Comparison of ENCODE assay signal across 7 mouse cellular contexts in genomic region chr4:116993672-116994621, GRCm38 (mm10). TPM values are rescaled to one million over a fixed set of nuclear protein-coding genes. Genes with fewer than 3 reads are reported as not detected.
DNase-seq lines count a peak whose midpoint lies in the region; ATAC-seq lines count a peak whose summit lies in the region.

Gene Urod (minus strand): TSS chr4:116994413.

- H3K4me1 ChIP-seq in embryonic facial prominence, embryonic 10.5 days: peaks cover 33% of the 10 kb centered on the region
- peaks cover 31% of the 10 kb centered on the region for H3K4me1 ChIP-seq in limb, embryonic 10.5 days
- peaks cover 30% of the 10 kb centered on the region for H3K4me1 ChIP-seq in midbrain, embryonic 13.5 days (replicated peaks)

- peak within 1 kb of the TSS; percentile 96 for H3K9ac ChIP-seq in midbrain, embryonic 13.5 days (replicated peaks)

- peak within 1 kb of the TSS; percentile 99 for H3K4me2 ChIP-seq in midbrain, embryonic 13.5 days (replicated peaks)

- no peaks in the 10 kb centered on the region for H3K9me3 ChIP-seq in embryonic facial prominence, embryonic 10.5 days
- H3K9me3 ChIP-seq in limb, embryonic 10.5 days (replicated peaks): no peaks in the 10 kb centered on the region
- H3K9me3 ChIP-seq in midbrain, embryonic 13.5 days: no peaks in the 10 kb centered on the region

- H3K36me3 ChIP-seq in embryonic facial prominence, embryonic 10.5 days (replicated peaks): peaks cover 36% of the 10 kb centered on the region
- H3K36me3 ChIP-seq in limb, embryonic 10.5 days: peaks cover 35% of the 10 kb centered on the region
- peaks cover 25% of the 10 kb centered on the region for H3K36me3 ChIP-seq in midbrain, embryonic 13.5 days

- peak within 1 kb of the TSS; percentile 82 for H3K4me3 ChIP-seq in embryonic facial prominence, embryonic 10.5 days
- peak within 1 kb of the TSS; percentile 95 for H3K4me3 ChIP-seq in limb, embryonic 10.5 days
- peak within 1 kb of the TSS; percentile 98 for H3K4me3 ChIP-seq in midbrain, embryonic 13.5 days (replicated peaks)

- peak within 1 kb of the TSS; percentile 75 for H3K27ac ChIP-seq in embryonic facial prominence, embryonic 10.5 days (replicated peaks)
- H3K27ac ChIP-seq in limb, embryonic 10.5 days: peak within 1 kb of the TSS; percentile 79
- peak within 1 kb of the TSS; percentile 87 for H3K27ac ChIP-seq in midbrain, embryonic 13.5 days

- peaks cover 11% of the 10 kb centered on the region for H3K27me3 ChIP-seq in embryonic facial prominence, embryonic 10.5 days (replicated peaks; ENCODE audit: low read depth, poor library complexity, severe bottlenecking)
- H3K27me3 ChIP-seq in limb, embryonic 10.5 days (ENCODE audit: low read depth, poor library complexity, severe bottlenecking): peaks cover 9% of the 10 kb centered on the region
- no peaks in the 10 kb centered on the region for H3K27me3 ChIP-seq in midbrain, embryonic 13.5 days

- ATAC-seq in granulocyte monocyte progenitor cell, adult 5-6 weeks (replicated peaks; ENCODE audit: poor library complexity, severe bottlenecking): peak; percentile 81
- ATAC-seq in midbrain, embryonic 13.5 days: peak; percentile 87

- 2% methylated on average over 38 of the region's 38 CpGs for WGBS in embryonic facial prominence, embryonic 10.5 days
- WGBS in limb, embryonic 10.5 days: 2% methylated on average over 38 of the region's 38 CpGs
- 2% methylated on average over 38 of the region's 38 CpGs for WGBS in midbrain, embryonic 13.5 days

- DNase-seq in adrenal gland, postnatal 10 days: peak; percentile 96
- DNase-seq in embryonic facial prominence, embryonic 10.5 days (ENCODE audit: low spot score): peak; percentile 95
- DNase-seq in kidney, adult 11 months: peak; percentile 97
- DNase-seq in limb, embryonic 10.5 days (ENCODE audit: low spot score): peak; percentile 94
- DNase-seq in spleen, adult 12 weeks (ENCODE audit: low spot score): peak; percentile 95

RNA-seq across cellular contexts. Expression of gene Urod, which starts in this region (rescaled TPM):
- 100 to 1,000 TPM; 122 to 150 TPM for total RNA-seq in adrenal gland, postnatal 10 days (2021)
- polyA plus RNA-seq in embryonic facial prominence, embryonic 10.5 days (2016; fragmentation: Nextera tagmentation; extraction: Ambion mirVana): 111 and 113 TPM in 2 replicates
- total RNA-seq in granulocyte monocyte progenitor cell, adult 5-6 weeks (2014; fragmentation: Nextera tagmentation): 47.7 and 89.1 TPM in 2 replicates
- 40.2 and 57.8 TPM in 2 replicates for total RNA-seq in granulocyte monocyte progenitor cell, adult 5-6 weeks (2017)
- 121 and 129 TPM in 2 replicates for polyA plus RNA-seq in limb, embryonic 10.5 days (2016; fragmentation: Nextera tagmentation; extraction: Ambion mirVana)
- 73.4 and 73.6 TPM in 2 replicates for polyA plus RNA-seq in midbrain, embryonic 13.5 days (2015; fragmentation: Nextera tagmentation; extraction: Ambion mirVana)

Comparison
In these comparisons a context has a peak if more than half of its experiments do, and no peak if none do; other contexts are left out.
1. Peak in every context shown above with its lines: DNase-seq, ATAC-seq, H3K4me3 ChIP-seq and H3K27ac ChIP-seq.